Mouse (Mus musculus) heart, adult 8-10 months (tissue): ENCODE results near the gene Samd5. TPM values are rescaled to one million over a fixed set of nuclear protein-coding genes. Genes with fewer than 3 reads are reported as not detected.

ENCODE experiments used
- DNase-seq: peaks from one replicate; pipeline ENCODE4 v3.0.0; 2022; ENCODE audit warnings: low spot score
- total RNA-seq, 4 experiments: library from RNA; stranded (reverse); gene quantifications; 2 replicates each; pipeline ENCODE4 v1.2.4; 2022

The Samd5 gene
- total RNA-seq, 4 experiments from 2014 or later = 2.5 to 4.4 (median 3.2) TPM

- no peak for DNase-seq
These were observed 24.8 kb downstream of the Samd5 start for GRCm38 (mm10) chr10:9650050-9650825.

- no peak for DNase-seq
These were observed 26.5 kb downstream of the Samd5 start for GRCm38 (mm10) chr10:9648464-9648863.

- no peak for DNase-seq
These were observed 27.3 kb downstream of the Samd5 start for GRCm38 (mm10) chr10:9647741-9648140.

- DNase-seq = no peak
These were observed 28.6 kb downstream of the Samd5 start for GRCm38 (mm10) chr10:9646391-9646790.

- DNase-seq = no peak
These were observed 31.5 kb downstream of the Samd5 start for GRCm38 (mm10) chr10:9643531-9643930.

GRCm38 (mm10) chr10:9642077-9642476 is 32.9 kb downstream of the Samd5 start:
- peak; percentile 55 for DNase-seq

- DNase-seq = no peak
These were observed 34.3 kb downstream of the Samd5 start for GRCm38 (mm10) chr10:9640678-9641077.

GRCm38 (mm10) chr10:9640056-9640455 is 35.0 kb downstream of the Samd5 start:
- peak; percentile 7 for DNase-seq

- DNase-seq = no peak
These were observed 49.7 kb downstream of the Samd5 start for GRCm38 (mm10) chr10:9625356-9625755.

GRCm38 (mm10) chr10:9621926-9622688 is 52.9 kb downstream of the Samd5 start:
- DNase-seq = no peak

GRCm38 (mm10) chr10:9621055-9621454 is 54.0 kb downstream of the Samd5 start:
- DNase-seq = no peak

- no peak for DNase-seq
These were observed 60.0 kb downstream of the Samd5 start for GRCm38 (mm10) chr10:9615009-9615408.

- DNase-seq = no peak
These were observed 66.2 kb downstream of the Samd5 start for GRCm38 (mm10) chr10:9608854-9609253.

- DNase-seq = no peak
These were observed 67.9 kb downstream of the Samd5 start for GRCm38 (mm10) chr10:9607155-9607554.

GRCm38 (mm10) chr10:9605635-9606034 is 69.4 kb downstream of the Samd5 start:
- peak; percentile 40 for DNase-seq

- DNase-seq = no peak
These were observed 71.7 kb downstream of the Samd5 start for GRCm38 (mm10) chr10:9603290-9603689.

GRCm38 (mm10) chr10:9602845-9603244 is 72.2 kb downstream of the Samd5 start:
- peak; percentile 66 for DNase-seq

- no peak for DNase-seq
These were observed 72.6 kb downstream of the Samd5 start for GRCm38 (mm10) chr10:9602389-9602788.

GRCm38 (mm10) chr10:9596228-9596627 is 78.8 kb downstream of the Samd5 start:
- DNase-seq = no peak

- DNase-seq = no peak
These were observed 80.3 kb downstream of the Samd5 start for GRCm38 (mm10) chr10:9594666-9595065.

- no peak for DNase-seq
These were observed 84.4 kb downstream of the Samd5 start for GRCm38 (mm10) chr10:9590606-9591005.

GRCm38 (mm10) chr10:9586328-9586727 is 88.7 kb downstream of the Samd5 start:
- DNase-seq = no peak

- DNase-seq = no peak
These were observed 95.6 kb downstream of the Samd5 start for GRCm38 (mm10) chr10:9579374-9579773.
